Mouse (Mus musculus) thymus, postnatal 36 days (tissue): ENCODE data around the gene Phldb2.

Experiments
- DNase-seq, 2 experiments: peaks; one replicate each; pipeline ENCODE4 v3.0.0; 2022; ENCODE audit warnings: mixed read lengths in 2 of 2

The Phldb2 gene

GRCm38 (mm10) chr16:45946335-45946734 lies 7.1 kb downstream of the Phldb2 start:
- DNase-seq: no peak

DNA sequence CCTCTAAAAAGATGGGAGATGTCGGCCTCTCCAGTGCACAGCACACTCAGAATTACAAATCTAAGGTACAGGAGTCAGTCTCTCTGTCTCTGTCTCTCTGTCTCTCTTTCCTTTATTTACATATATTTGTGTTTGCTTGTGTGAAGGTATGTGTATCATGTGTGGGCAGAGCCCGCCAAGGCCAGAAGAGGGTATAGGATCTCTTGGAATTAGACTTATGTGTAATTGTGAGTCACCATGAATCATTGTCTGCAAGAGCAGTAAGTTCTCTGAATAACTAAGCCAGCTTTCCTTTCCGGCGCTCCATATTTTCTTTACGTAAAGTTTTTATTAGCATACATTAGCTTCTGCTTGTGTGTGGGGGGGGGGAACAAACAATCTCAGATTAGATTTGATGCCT lies 7.7 kb downstream of the Phldb2 start:
- no peak for DNase-seq

GRCm38 (mm10) chr16:45945174-45945631 lies 8.2 kb downstream of the Phldb2 start:
- DNase-seq: no peak

- no peak for DNase-seq
Observed at GRCm38 (mm10) chr16:45942169-45942891, 11.1 kb downstream of the Phldb2 start.

DNA sequence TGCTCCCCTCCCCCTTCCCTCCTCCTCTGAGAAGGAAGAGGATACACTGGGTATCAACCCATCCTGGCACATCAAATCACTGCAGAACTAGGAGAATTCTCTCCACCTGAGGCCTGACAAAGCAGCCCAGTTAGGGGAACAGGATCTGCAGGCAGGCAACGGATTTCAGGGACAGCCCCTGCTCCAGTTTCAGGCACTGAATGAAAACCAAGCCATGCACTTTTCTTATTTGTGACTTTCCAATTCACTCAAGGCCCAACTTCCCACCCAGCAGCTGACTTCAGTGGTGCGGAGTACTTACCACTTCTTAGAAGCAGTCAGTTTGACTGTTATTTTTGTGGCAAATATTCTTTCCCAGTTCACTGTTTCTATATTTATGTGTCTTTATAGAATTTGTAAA lies 12.7 kb downstream of the Phldb2 start:
- DNase-seq: no peak

- no peak for DNase-seq
Observed at GRCm38 (mm10) chr16:45939436-45939835, 14.0 kb downstream of the Phldb2 start.

DNA sequence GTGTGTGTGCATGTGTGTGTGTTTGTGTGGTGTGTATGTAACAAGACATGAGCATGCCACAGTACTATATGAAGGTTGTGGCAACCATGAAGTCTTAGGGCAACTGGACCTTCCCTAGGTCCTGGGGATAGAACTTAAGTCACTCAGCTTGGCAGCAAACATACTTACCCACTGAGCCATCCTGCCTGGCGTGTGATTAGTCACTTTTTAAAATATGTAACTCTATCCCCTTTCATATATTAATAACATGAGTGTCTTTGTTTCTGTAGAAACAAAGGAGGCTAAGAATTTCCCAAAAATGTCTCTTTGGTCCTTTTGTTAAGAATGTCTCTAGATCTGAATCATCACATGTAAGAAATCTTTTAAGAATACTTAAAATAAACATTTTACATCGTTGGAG lies 16.0 kb downstream of the Phldb2 start:
- no peak for DNase-seq

GRCm38 (mm10) chr16:45936521-45936920 lies 16.9 kb downstream of the Phldb2 start:
- no peak for DNase-seq

DNA sequence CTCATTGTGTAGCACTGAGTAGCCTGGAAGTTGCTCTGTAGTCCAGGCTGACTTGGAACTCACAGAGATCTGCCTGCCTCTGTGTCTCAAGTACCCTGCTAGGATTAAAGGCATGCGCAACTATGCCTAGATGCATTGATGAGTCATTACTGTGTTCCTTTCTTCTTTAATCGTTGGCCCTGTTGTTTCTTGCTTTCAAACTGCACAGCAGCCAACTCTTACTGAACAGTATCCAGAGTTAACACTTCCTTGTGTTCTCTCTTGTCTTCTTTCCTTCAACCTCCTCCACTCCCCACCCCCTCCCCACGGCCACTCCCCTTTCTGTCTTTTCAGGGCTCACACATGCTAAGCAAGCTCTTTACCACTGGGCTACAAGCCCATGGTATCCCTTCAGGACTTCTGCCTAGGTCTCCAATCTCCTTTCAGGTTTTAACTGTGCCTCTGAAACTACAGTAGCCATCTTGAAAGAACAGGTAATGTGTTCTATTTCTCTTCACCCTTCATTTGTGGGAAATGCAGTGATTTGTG lies 17.4 kb downstream of the Phldb2 start:
- no peak for DNase-seq

DNA sequence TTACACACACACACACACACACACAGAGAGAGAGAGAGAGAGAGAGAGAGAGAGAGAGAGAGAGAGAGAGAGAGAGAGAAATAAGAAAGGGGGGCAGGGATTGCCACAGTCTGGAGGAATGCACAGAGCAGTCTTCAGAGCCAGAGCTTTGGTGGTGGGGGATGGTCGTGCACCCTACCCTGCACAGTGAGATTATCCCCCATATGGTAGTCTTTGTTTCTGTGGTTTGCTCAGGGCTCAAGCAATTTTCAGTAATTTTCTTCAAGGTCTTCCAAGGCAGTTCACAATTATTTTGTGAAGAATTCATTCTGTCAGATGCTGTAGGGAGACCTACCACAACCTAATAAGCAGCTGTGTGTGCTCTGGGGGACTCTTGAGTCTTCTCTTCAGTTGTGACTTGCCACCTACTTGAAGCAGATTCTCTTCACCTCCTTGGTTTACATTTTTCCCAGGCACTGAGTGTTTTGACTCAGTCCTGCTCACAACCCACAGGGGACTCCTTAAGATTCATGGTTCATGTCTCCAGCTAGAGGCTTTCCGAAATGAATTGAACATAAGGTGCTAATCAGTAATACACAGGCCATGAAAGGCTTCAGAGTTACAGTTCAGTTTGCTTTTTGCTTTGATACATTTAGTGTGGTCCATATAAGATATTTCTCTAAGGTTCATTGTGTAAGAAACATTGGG lies 18.5 kb downstream of the Phldb2 start:
- no peak for DNase-seq

GRCm38 (mm10) chr16:45930308-45930707 lies 23.1 kb downstream of the Phldb2 start:
- no peak for DNase-seq

GRCm38 (mm10) chr16:45928090-45928489 lies 25.3 kb downstream of the Phldb2 start:
- DNase-seq: no peak

DNA sequence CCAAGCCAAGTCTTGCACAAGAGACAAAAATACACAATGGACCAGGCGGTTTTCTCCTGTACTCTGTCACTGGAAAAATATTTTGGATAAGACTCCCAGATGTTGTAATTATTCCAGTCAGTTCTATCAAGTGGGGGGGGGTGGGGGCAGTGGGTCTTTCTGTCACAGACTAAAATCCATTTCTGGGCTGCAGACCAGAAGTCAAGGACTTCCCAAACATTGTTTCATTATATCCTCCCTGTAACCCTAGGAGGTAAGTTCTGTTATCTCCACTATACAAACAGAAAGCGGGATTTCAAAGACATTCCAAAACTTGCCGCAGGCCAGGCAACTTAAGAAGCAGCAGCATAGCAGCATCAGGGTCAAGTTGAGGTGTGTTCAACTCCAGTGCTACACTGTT lies 25.8 kb downstream of the Phldb2 start:
- no peak for DNase-seq

DNA sequence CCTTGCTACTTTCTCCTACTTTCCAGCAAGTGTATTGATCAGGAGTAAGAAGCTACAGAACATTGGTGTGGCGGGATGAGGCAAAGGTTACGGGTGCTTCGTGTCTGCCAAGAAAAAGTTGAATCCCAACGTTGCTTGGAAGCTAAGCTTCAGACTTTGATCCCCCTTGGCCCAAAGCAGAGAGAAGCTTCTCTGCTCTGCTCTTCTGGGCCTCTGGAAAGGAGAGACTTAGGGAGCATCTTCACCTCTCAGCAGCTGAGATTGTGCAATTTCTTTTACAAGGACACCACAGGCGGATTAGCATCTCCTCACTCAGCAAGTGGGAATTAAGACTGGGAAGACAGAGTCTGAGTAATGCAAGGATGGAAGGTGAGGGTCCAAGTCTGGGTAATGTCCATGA lies 26.5 kb downstream of the Phldb2 start:
- DNase-seq: no peak

DNA sequence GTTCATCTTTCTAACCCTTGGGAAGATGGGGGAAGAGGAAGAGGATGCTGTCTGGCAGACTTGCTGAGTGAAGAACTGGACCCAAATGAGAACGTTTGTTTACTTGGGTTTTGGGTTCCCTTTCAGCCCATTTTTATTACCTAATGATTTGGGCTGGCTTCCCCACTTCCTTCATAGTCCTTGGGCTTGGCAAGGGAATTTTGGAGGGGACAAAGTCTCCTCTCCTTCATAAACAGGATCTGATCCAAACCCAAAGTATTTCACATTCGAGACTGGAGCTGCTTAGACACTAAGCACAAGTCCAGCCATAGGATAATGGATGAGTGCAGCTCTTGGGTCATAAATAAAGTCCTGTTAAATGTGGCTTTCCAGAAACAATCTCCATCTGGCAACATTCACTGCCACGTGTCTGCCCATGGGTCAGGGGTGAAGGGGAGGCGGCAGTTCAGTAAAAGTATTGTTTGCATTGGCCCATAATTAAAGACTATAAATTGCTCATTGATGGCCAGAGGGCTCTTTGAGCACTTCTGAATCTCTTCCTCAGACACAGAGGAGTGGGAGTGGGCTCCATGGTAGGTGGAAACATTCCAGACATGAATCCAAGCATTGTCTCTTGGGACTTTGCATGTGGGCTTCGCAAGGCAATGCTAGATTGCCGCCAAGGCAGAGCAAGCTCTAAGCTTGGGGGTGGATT lies 29.5 kb downstream of the Phldb2 start:
- no peak for DNase-seq

DNA sequence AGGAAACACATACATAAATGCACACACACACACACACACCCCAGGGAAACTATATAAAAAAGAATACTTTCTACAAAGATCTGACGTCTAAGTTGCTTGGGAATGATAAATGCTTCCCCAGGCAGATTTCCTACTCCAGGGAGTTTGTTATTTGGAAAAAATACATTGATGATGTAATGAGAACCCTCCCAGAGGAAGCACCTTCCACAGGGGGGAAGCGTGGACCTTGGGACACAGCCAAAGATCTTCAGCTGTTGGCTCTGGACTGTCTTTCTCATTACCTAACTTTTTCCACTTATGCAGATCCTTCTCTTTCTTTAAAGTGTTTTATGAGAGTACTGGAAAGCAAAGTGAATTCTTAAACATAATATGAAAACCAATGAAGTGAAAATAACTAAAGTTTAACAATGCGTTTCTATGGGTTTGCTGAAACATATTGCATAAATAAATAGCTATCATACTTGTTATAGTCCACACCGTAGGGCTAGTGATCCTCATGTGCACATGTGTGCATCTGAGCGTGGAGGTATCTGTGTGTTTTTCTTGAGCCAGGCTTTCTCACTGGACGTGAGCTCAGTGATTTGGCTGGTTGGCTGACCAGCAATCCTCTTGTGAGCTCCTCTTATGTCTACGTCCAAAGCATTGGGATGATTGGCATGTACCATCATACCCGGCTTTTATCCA lies 30.7 kb downstream of the Phldb2 start:
- DNase-seq: no peak

- no peak for DNase-seq
Observed at GRCm38 (mm10) chr16:45919572-45919971, 33.8 kb downstream of the Phldb2 start.

DNA sequence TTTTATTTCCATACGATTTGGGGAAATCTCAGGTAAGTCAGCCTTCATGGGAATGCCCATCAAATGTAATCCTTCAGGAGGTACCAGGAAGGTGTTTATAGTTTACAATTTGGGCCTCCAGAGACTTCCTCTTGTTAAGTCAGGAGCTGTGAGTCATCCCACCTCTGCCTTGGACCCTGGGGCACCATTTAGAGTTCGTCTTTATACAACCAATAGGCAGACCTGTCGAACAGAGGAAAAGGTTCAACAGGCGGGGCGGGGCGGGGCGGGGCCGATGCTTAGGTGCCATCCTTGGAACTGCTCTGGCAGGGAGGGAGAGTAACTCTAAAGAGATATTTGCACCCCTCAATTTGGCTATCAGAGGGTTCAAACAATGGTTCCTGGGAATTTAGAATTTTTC lies 49.8 kb downstream of the Phldb2 start:
- DNase-seq: no peak

DNA sequence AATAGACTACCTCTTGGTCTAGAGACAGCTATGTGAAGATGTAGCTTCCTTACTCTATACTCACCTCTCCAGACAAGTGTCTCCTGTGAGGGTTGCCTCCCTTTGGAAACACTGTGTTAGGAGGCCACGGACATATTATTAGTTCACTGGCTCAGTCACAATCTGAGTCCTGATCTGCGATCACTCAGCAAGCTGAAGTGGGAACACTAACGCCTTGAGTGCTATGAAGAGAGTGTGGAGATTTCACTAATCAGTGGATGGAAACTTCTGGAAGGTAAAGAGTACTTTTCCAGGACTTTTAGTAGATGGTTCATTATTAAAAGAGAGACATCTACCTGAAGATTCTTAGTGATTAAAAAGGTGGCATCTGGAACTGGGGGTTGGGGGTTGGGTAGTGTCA lies 54.9 kb downstream of the Phldb2 start:
- DNase-seq: no peak

DNA sequence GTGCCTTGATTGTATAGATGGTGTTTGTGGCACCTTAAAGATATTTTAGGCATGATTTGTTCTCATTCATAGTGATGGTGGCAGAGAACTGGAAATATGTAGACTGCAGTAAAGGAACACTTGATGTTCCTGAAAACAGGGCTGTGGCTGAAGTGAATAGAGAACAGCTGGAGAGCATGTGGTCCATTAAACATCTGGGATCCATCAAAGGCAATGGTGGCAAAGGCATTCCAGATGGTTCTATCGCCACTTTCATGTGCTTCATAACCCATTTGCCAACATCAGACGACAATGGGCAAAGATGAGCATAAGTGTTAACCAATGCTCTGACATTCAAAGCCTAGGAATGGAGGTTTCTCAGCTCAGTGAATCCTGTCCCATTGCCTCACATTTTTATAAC lies 56.8 kb downstream of the Phldb2 start:
- no peak for DNase-seq

- no peak for DNase-seq
Observed at GRCm38 (mm10) chr16:45894998-45895397, 58.4 kb downstream of the Phldb2 start.

DNA sequence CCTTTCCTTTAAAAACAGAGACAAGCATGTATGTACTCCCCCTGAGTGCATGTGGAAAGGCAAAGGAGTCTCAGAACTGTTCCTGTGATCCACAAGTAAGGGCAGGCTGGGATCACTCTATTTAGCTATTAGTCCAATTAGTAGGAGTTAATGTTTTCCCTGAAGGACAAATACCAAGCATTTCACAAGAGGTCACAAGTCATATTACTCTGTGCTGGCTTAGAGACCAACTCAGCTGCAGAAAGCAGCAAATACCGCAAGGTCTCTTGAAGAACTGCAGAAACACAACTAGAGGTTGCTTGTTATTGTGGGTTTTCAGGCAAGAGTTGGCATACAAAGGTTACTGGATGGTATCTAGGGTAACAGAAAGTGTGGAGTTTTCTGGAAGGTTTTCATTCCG lies 59.6 kb downstream of the Phldb2 start:
- DNase-seq: no peak

- DNase-seq: no peak
Observed at GRCm38 (mm10) chr16:45892928-45893327, 60.5 kb downstream of the Phldb2 start.
